Mouse (Mus musculus): ENCODE data around the gene Cep350. TPM values are rescaled to one million over a fixed set of nuclear protein-coding genes. Genes with fewer than 3 reads are reported as not detected.

The Cep350 gene
- 5.7 and 7.7 TPM in 2 replicates for polyA plus RNA-seq (2012; rRNA removed; ENCODE audit: low replicate concordance)

DNA sequence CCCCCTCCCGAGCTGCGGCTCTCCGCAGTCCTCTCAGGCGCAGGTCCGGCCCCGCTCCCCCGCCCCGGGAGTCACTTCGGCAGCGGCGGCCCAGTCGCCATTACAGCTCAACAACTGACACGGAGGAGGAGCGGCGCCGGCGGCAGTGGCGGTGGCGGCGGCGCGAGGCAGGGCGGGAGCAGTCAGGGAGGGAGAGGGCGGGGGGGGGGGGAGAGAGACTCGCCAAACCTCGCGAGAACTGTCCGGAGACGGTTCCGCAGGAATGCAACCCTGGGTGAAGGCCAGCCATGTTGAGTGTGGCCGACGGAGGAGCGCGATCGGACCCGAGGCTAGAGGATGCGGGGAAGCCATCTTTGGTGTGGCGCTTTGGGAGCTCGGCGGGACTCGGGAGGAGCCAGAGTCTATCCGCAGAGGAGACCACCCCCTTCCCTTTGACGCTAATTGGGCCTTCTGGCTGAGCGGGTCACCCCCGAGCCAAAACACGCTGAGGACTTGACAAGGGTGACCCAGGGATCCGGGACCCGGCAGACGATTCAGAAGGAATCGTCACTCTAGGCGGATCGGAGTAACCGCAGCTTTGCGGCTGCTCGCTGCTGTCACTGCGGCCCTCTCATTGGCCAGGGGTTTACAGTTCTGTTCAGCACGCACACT lies at the start of gene Cep350:
Cep350 (minus strand) TSS at position 188 of the 651 bp plus-strand sequence.

DNA sequence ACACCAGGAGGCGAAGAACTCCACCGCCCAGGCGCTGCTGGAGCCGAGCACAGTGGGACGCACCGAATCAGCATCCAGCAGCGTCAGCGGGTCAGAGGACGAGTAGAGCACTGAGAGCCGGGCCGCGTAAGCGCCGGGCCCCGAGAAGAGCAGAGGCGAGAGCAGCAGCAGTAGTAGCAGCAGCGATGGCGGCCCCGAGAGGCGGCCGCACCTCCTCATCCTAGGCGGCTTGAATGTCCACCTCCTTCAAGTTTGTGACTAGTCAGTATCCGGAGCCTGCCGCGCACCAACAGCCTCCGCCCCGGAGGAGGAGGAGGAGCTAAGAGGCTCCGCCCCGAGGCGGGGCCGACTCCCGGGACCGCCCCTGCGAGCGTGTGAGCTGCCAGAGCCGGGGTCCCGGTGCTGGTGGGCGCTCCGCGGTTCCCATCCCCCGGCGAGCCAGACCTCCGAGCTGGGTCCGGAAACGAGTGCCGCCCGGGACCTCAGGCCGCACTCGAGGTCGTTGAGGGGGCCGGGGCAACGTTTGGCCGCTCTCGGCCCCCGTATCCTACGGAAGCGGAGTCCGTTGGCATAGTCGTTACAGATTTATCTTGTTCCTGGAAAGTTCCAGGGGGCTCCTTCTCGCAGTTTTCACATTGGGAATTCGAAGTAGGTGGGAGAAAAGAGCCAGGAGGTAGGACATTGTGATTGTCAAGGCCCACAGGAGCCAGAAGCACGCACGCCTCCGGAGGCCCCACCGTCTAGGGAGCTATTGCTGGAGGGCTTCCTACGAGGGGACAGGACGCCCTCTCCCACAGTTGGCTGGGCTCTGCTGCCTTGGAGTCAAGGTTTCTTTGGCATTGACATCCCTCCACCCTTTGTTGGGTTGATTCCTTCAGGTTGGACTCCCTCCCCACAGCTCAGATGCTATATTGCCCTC lies 160.2 kb downstream of the Cep350 start, which contains the start of gene Qsox1:
Qsox1 (minus strand) TSS at position 309 of the 919 bp plus-strand sequence.

Other genes with a start within 250 kb of the Cep350 start
- not detected in 2 replicates for gene Lhx4, start 221.6 kb downstream of the Cep350 start, polyA plus RNA-seq (2012; rRNA removed; ENCODE audit: low replicate concordance)
- gene Qsox1, start 160.4 kb downstream of the Cep350 start, polyA plus RNA-seq (2012; rRNA removed; ENCODE audit: low replicate concordance), result 125 and 174 TPM in 2 replicates
- 97.1 and 125 TPM in 2 replicates for gene Tor1aip2, start 62.1 kb upstream of the Cep350 start, polyA plus RNA-seq (2012; rRNA removed; ENCODE audit: low replicate concordance)
- 34.5 and 41.6 TPM in 2 replicates for gene Tor1aip1, start 63.2 kb upstream of the Cep350 start, polyA plus RNA-seq (2012; rRNA removed; ENCODE audit: low replicate concordance)
- 0.13 TPM in 1 of 2 replicates, not detected in the other for gene Fam163a, start 231.8 kb upstream of the Cep350 start, polyA plus RNA-seq (2012; rRNA removed; ENCODE audit: low replicate concordance)